Comparison of ENCODE assay signal across 24 mouse cellular contexts in genomic region chr16:97712129-97712528, GRCm38 (mm10). TPM values are rescaled to one million over a fixed set of nuclear protein-coding genes. Genes with fewer than 3 reads are reported as not detected.
DNase-seq lines count a peak whose midpoint lies in the region; ATAC-seq and TF ChIP-seq lines count a peak whose summit lies in the region.
"Had no signal": no experiment of that assay in that cellular context is flagged by ENCODE, and none has a peak within 500 bp of the region (broad histone marks: within the 10 kb centered on the region; RNA-seq: fewer than 3 reads in every experiment).

No protein-coding gene starts in this region.

- no peak for ATAC-seq in forebrain, embryonic 11.5 days (replicated peaks; ENCODE audit: low FRiP score)
- no peak for ATAC-seq in forebrain, embryonic 15.5 days (replicated peaks)
- peak; percentile 89 for ATAC-seq in intestine, postnatal 0 days
- ATAC-seq: activated CD4-positive, CD25-positive, alpha-beta regulatory T cell, adult 4 months; CD4-positive, CD25-positive, alpha-beta regulatory T cell, adult 4 months; forebrain, embryonic 14.5 days; forebrain, postnatal 0 days; Patski had no signal

- no peak overlapping the region for H3K9ac ChIP-seq in forebrain, embryonic 11.5 days (ENCODE audit: low read length)
- no peak overlapping the region for H3K9ac ChIP-seq in forebrain, embryonic 15.5 days (replicated peaks)
- H3K9ac ChIP-seq in intestine, postnatal 0 days (ENCODE audit: low read depth, low read length): no peak overlapping the region
- H3K9ac ChIP-seq: embryonic facial prominence, embryonic 12.5 days; forebrain, embryonic 12.5 days; forebrain, postnatal 0 days had no signal

- no peaks in the 10 kb centered on the region for H3K36me3 ChIP-seq in forebrain, embryonic 11.5 days (ENCODE audit: control insufficient read depth, insufficient read depth, low read length)
- H3K36me3 ChIP-seq in forebrain, embryonic 15.5 days: no peaks in the 10 kb centered on the region
- no peaks in the 10 kb centered on the region for H3K36me3 ChIP-seq in intestine, postnatal 0 days (ENCODE audit: control insufficient read depth, insufficient read depth)
- H3K36me3 ChIP-seq in small intestine, adult 2 months (ENCODE audit: control insufficient read depth, insufficient read depth, low read length): no peaks in the 10 kb centered on the region
- H3K36me3 ChIP-seq: embryonic facial prominence, embryonic 10.5 days; embryonic facial prominence, embryonic 12.5 days; forebrain, embryonic 12.5 days; G1E had no signal

- DNase-seq in forebrain, embryonic 11.5 days (ENCODE audit: low spot score): peak; percentile 5
- no peak for DNase-seq in thymus, postnatal 4 days
- no peak for DNase-seq in cerebellum, adult 2 months
- DNase-seq: adrenal gland, adult 8-10 months; adrenal gland, postnatal 14 days; adrenal gland, postnatal 36 days; B cell, adult 2 months; cerebellum, adult 11-12 months; cerebellum, adult 9-10 months; cerebellum, postnatal 10 days; cerebellum, postnatal 25 days; forebrain, postnatal 0 days had no signal

- TF ChIP-seq CTCF in intestine, postnatal 0 days (IDR thresholded peaks at IDR 0.05; ENCODE audit: low read depth): no peak
- TF ChIP-seq CTCF in small intestine, adult 2 months (IDR thresholded peaks at IDR 0.05; ENCODE audit: extremely low read depth, insufficient read length, insufficient replicate concordance, low read depth, low read length): no peak
- no peak for TF ChIP-seq CTCF in cerebellum, adult 2 months (IDR thresholded peaks at IDR 0.05; ENCODE audit: borderline replicate concordance, insufficient read depth, low read depth, low read length)

- H3K4me2 ChIP-seq in forebrain, embryonic 11.5 days (ENCODE audit: low read depth, low read length, severe bottlenecking): no peak overlapping the region
- H3K4me2 ChIP-seq in forebrain, embryonic 15.5 days (replicated peaks): no peak overlapping the region
- H3K4me2 ChIP-seq in intestine, postnatal 0 days (replicated peaks; ENCODE audit: low read depth): no peak overlapping the region
- H3K4me2 ChIP-seq: embryonic facial prominence, embryonic 12.5 days; forebrain, embryonic 12.5 days had no signal

- H3K9me3 ChIP-seq in forebrain, embryonic 11.5 days (ENCODE audit: control insufficient read depth, low read length): no peaks in the 10 kb centered on the region
- H3K9me3 ChIP-seq in forebrain, embryonic 15.5 days: no peaks in the 10 kb centered on the region
- no peaks in the 10 kb centered on the region for H3K9me3 ChIP-seq in intestine, postnatal 0 days (ENCODE audit: control insufficient read depth)
- H3K9me3 ChIP-seq: embryonic facial prominence, embryonic 10.5 days; embryonic facial prominence, embryonic 12.5 days; forebrain, embryonic 12.5 days; G1E had no signal

- no peaks in the 10 kb centered on the region for H3K27me3 ChIP-seq in forebrain, embryonic 11.5 days (ENCODE audit: control insufficient read depth, insufficient read depth, low read length)
- no peaks in the 10 kb centered on the region for H3K27me3 ChIP-seq in forebrain, embryonic 15.5 days
- no peaks in the 10 kb centered on the region for H3K27me3 ChIP-seq in intestine, postnatal 0 days (replicated peaks; ENCODE audit: control insufficient read depth, insufficient read depth, low read length)
- H3K27me3 ChIP-seq in small intestine, adult 2 months (ENCODE audit: control insufficient read depth, insufficient read depth, low read length): no peaks in the 10 kb centered on the region
- H3K27me3 ChIP-seq in cerebellum, adult 2 months (ENCODE audit: control insufficient read depth, insufficient read depth, low read length): no peaks in the 10 kb centered on the region
- H3K27me3 ChIP-seq: CH12.LX; embryonic facial prominence, embryonic 12.5 days; forebrain, embryonic 12.5 days; Patski had no signal

- no peaks in the 10 kb centered on the region for H3K4me1 ChIP-seq in forebrain, embryonic 11.5 days (replicated peaks; ENCODE audit: control insufficient read depth, insufficient read depth, low read length)
- H3K4me1 ChIP-seq in forebrain, embryonic 15.5 days: no peaks in the 10 kb centered on the region
- peaks cover 9% of the 10 kb centered on the region; the same call in 1 of the 2 replicates for H3K4me1 ChIP-seq in intestine, postnatal 0 days (replicated peaks; ENCODE audit: control insufficient read depth, insufficient read depth, low read length)
- peaks cover 17% of the 10 kb centered on the region; the same call in 1 of the 2 replicates for H3K4me1 ChIP-seq in small intestine, adult 2 months (ENCODE audit: control insufficient read depth, insufficient read depth, insufficient read length, low read length)
- no peaks in the 10 kb centered on the region for H3K4me1 ChIP-seq in cerebellum, adult 2 months (ENCODE audit: control insufficient read depth, insufficient read depth, low read length)
- H3K4me1 ChIP-seq: embryonic facial prominence, embryonic 12.5 days; forebrain, embryonic 12.5 days had no signal

- no peak overlapping the region for H3K27ac ChIP-seq in forebrain, embryonic 11.5 days (ENCODE audit: low read depth, low read length)
- H3K27ac ChIP-seq in forebrain, embryonic 15.5 days (replicated peaks): no peak overlapping the region
- peak overlapping the region; percentile 46; the same call in 1 of the 2 replicates for H3K27ac ChIP-seq in intestine, postnatal 0 days (ENCODE audit: low read depth, low read length)
- peak overlapping the region; percentile 63 for H3K27ac ChIP-seq in small intestine, adult 2 months (ENCODE audit: insufficient read depth, low read depth, low read length)
- H3K27ac ChIP-seq in cerebellum, adult 2 months (ENCODE audit: insufficient read depth, low read length): no peak overlapping the region
- H3K27ac ChIP-seq: embryonic facial prominence, embryonic 10.5 days; embryonic facial prominence, embryonic 12.5 days; forebrain, embryonic 12.5 days had no signal

- no peak for TF ChIP-seq POLR2A in small intestine, adult 2 months (IDR thresholded peaks at IDR 0.05; ENCODE audit: low read depth, low read length)
- no peak for TF ChIP-seq POLR2A in cerebellum, adult 2 months (IDR thresholded peaks at IDR 0.05; ENCODE audit: borderline replicate concordance, insufficient read depth, low read length)

- H3K4me3 ChIP-seq in forebrain, embryonic 11.5 days (ENCODE audit: low read depth, low read length): no peak overlapping the region
- H3K4me3 ChIP-seq in forebrain, embryonic 15.5 days: no peak overlapping the region
- H3K4me3 ChIP-seq in intestine, postnatal 0 days (ENCODE audit: low read depth, low read length): no peak overlapping the region
- H3K4me3 ChIP-seq in small intestine, adult 2 months (ENCODE audit: low read depth, low read length): no peak overlapping the region
- no peak overlapping the region for H3K4me3 ChIP-seq in cerebellum, adult 2 months (replicated peaks; ENCODE audit: insufficient read depth, low read depth, low read length)
- H3K4me3 ChIP-seq: embryonic facial prominence, embryonic 10.5 days; embryonic facial prominence, embryonic 12.5 days; forebrain, embryonic 12.5 days had no signal

RNA-seq across cellular contexts. Expression of gene Ripk4, which starts 51.5 kb away (rescaled TPM):
- polyA plus RNA-seq in forebrain, embryonic 11.5 days (2014; fragmentation: Nextera tagmentation; extraction: Ambion mirVana): 1.6 and 1.7 TPM in 2 replicates
- 0.99 and 1.2 TPM in 2 replicates for polyA plus RNA-seq in forebrain, embryonic 15.5 days (2015; fragmentation: Nextera tagmentation; extraction: Ambion mirVana)
- polyA plus RNA-seq in intestine, postnatal 0 days (2015; fragmentation: Nextera tagmentation; extraction: Ambion mirVana): 11.9 and 12.9 TPM in 2 replicates
- 12.5 and 12.6 TPM in 2 replicates for polyA plus RNA-seq in small intestine, adult 2 months (2012; rRNA removed)
- polyA plus RNA-seq in cerebellum, adult 2 months (2012; rRNA removed): 0.43 and 0.51 TPM in 2 replicates
- polyA plus RNA-seq: G1E had no signal

Comparison
In these comparisons a context has a peak if more than half of its experiments do, and no peak if none do; other contexts are left out.
1. H3K27ac ChIP-seq: peak in intestine, postnatal 0 days (single experiment) and small intestine, adult 2 months (single experiment); none in forebrain, embryonic 11.5 days (single experiment), forebrain, embryonic 15.5 days (single experiment) and cerebellum, adult 2 months (single experiment).